Mouse (Mus musculus): Measurements from ENCODE around the gene Cd37. TPM values are rescaled to one million over a fixed set of nuclear protein-coding genes. Genes with fewer than 3 reads are reported as not detected.

Gene Cd37
- polyA plus RNA-seq, 1 experiment from 2014 or later, result 1.1 TPM

- WGBS, result 63% methylated on average over 10 of the region's 10 CpGs
- Histone ChIP-seq H3K27me3 (ENCODE audit: control insufficient read depth, insufficient read depth, low read length) (peaks cover 4% of the 10 kb centered on the region), H3K4me2 (replicated peaks; ENCODE audit: low read depth, low read length) (no peak overlapping the region), H3K27ac (ENCODE audit: low read depth, low read length) (no peak overlapping the region), H3K4me3 (ENCODE audit: low read depth, low read length) (no peak overlapping the region), H3K9me3 (ENCODE audit: control insufficient read depth, low read length) (no peaks in the 10 kb centered on the region), H3K9ac (ENCODE audit: low read depth, low read length) (no peak overlapping the region), H3K36me3 (ENCODE audit: control insufficient read depth, insufficient read depth, low read length) (no peaks in the 10 kb centered on the region), H3K4me1 (replicated peaks; ENCODE audit: control insufficient read depth, insufficient read depth, low read length) (no peaks in the 10 kb centered on the region)
- no peak for DNase-seq (ENCODE audit: low spot score)
- no peak for ATAC-seq (ENCODE audit: low FRiP score)
These were observed 36.3 kb downstream of the Cd37 start for GRCm38 (mm10) chr7:45202654-45203053.

GRCm38 (mm10) chr7:45198961-45199360 is 40.0 kb downstream of the Cd37 start:
- no peak for ATAC-seq (ENCODE audit: low FRiP score)
- no peak overlapping the region for H3K9ac ChIP-seq (ENCODE audit: low read depth, low read length)
- H3K36me3 ChIP-seq (ENCODE audit: control insufficient read depth, insufficient read depth, low read length), result no peaks in the 10 kb centered on the region
- H3K4me2 ChIP-seq (replicated peaks; ENCODE audit: low read depth, low read length), result no peak overlapping the region
- no peak overlapping the region for H3K27ac ChIP-seq (ENCODE audit: low read depth, low read length)
- WGBS, result 89% methylated on average over 11 of the region's 11 CpGs
- H3K27me3 ChIP-seq (ENCODE audit: control insufficient read depth, insufficient read depth, low read length), result peaks cover 4% of the 10 kb centered on the region
- no peak overlapping the region for H3K4me3 ChIP-seq (ENCODE audit: low read depth, low read length)
- H3K4me1 ChIP-seq (replicated peaks; ENCODE audit: control insufficient read depth, insufficient read depth, low read length), result no peaks in the 10 kb centered on the region
- no peak for DNase-seq (ENCODE audit: low spot score)
- H3K9me3 ChIP-seq (ENCODE audit: control insufficient read depth, low read length), result no peaks in the 10 kb centered on the region

- Histone ChIP-seq H3K27me3 (ENCODE audit: control insufficient read depth, insufficient read depth, low read length) (peaks cover 4% of the 10 kb centered on the region), H3K27ac (ENCODE audit: low read depth, low read length) (no peak overlapping the region), H3K9ac (ENCODE audit: low read depth, low read length) (no peak overlapping the region), H3K4me1 (replicated peaks; ENCODE audit: control insufficient read depth, insufficient read depth, low read length) (no peaks in the 10 kb centered on the region), H3K9me3 (ENCODE audit: control insufficient read depth, low read length) (no peaks in the 10 kb centered on the region), H3K4me3 (ENCODE audit: low read depth, low read length) (no peak overlapping the region), H3K4me2 (replicated peaks; ENCODE audit: low read depth, low read length) (no peak overlapping the region), H3K36me3 (ENCODE audit: control insufficient read depth, insufficient read depth, low read length) (no peaks in the 10 kb centered on the region)
- ATAC-seq (ENCODE audit: low FRiP score), result peak; percentile 47
- DNase-seq (ENCODE audit: low spot score), result peak; percentile 77
- WGBS, result 18% methylated on average over 5 of the region's 5 CpGs
These were observed 40.5 kb downstream of the Cd37 start for GRCm38 (mm10) chr7:45198435-45198834.

- 71% methylated on average over 5 of the region's 5 CpGs for WGBS
- ATAC-seq (ENCODE audit: low FRiP score) (no peak), DNase-seq (ENCODE audit: low spot score) (no peak)
- Histone ChIP-seq H3K4me2 (replicated peaks; ENCODE audit: low read depth, low read length) (no peak overlapping the region), H3K36me3 (ENCODE audit: control insufficient read depth, insufficient read depth, low read length) (no peaks in the 10 kb centered on the region), H3K4me1 (replicated peaks; ENCODE audit: control insufficient read depth, insufficient read depth, low read length) (no peaks in the 10 kb centered on the region), H3K27ac (ENCODE audit: low read depth, low read length) (no peak overlapping the region), H3K9ac (ENCODE audit: low read depth, low read length) (no peak overlapping the region), H3K9me3 (ENCODE audit: control insufficient read depth, low read length) (no peaks in the 10 kb centered on the region), H3K4me3 (ENCODE audit: low read depth, low read length) (no peak overlapping the region), H3K27me3 (ENCODE audit: control insufficient read depth, insufficient read depth, low read length) (no peaks in the 10 kb centered on the region)
These were observed 41.9 kb downstream of the Cd37 start for GRCm38 (mm10) chr7:45196994-45197393.

GRCm38 (mm10) chr7:45196176-45196535 is 42.8 kb downstream of the Cd37 start:
- Histone ChIP-seq H3K9me3 (ENCODE audit: control insufficient read depth, low read length) (no peaks in the 10 kb centered on the region), H3K9ac (ENCODE audit: low read depth, low read length) (no peak overlapping the region), H3K27me3 (ENCODE audit: control insufficient read depth, insufficient read depth, low read length) (no peaks in the 10 kb centered on the region), H3K36me3 (ENCODE audit: control insufficient read depth, insufficient read depth, low read length) (no peaks in the 10 kb centered on the region), H3K27ac (ENCODE audit: low read depth, low read length) (no peak overlapping the region), H3K4me1 (replicated peaks; ENCODE audit: control insufficient read depth, insufficient read depth, low read length) (no peaks in the 10 kb centered on the region), H3K4me3 (ENCODE audit: low read depth, low read length) (no peak overlapping the region), H3K4me2 (replicated peaks; ENCODE audit: low read depth, low read length) (no peak overlapping the region)
- ATAC-seq (ENCODE audit: low FRiP score) (no peak), DNase-seq (ENCODE audit: low spot score) (no peak)
- 82% methylated on average over 4 of the region's 4 CpGs for WGBS

GRCm38 (mm10) chr7:45195341-45196175 is 43.4 kb downstream of the Cd37 start:
- no peak overlapping the region for H3K4me3 ChIP-seq (ENCODE audit: low read depth, low read length)
- no peak overlapping the region for H3K9ac ChIP-seq (ENCODE audit: low read depth, low read length)
- no peak overlapping the region for H3K27ac ChIP-seq (ENCODE audit: low read depth, low read length)
- H3K9me3 ChIP-seq (ENCODE audit: control insufficient read depth, low read length), result no peaks in the 10 kb centered on the region
- no peaks in the 10 kb centered on the region for H3K4me1 ChIP-seq (replicated peaks; ENCODE audit: control insufficient read depth, insufficient read depth, low read length)
- H3K36me3 ChIP-seq (ENCODE audit: control insufficient read depth, insufficient read depth, low read length), result no peaks in the 10 kb centered on the region
- ATAC-seq (ENCODE audit: low FRiP score) (no peak), DNase-seq (ENCODE audit: low spot score) (no peak)
- 55% methylated on average over 13 of the region's 13 CpGs for WGBS
- H3K4me2 ChIP-seq (replicated peaks; ENCODE audit: low read depth, low read length), result no peak overlapping the region
- H3K27me3 ChIP-seq (ENCODE audit: control insufficient read depth, insufficient read depth, low read length), result no peaks in the 10 kb centered on the region

- H3K27ac ChIP-seq (ENCODE audit: low read depth, low read length), result no peak overlapping the region
- H3K27me3 ChIP-seq (ENCODE audit: control insufficient read depth, insufficient read depth, low read length), result 0 out of 2 replicates have a peak, but pooled peaks cover 2% of the 10 kb centered on the region
These were observed 44.8 kb downstream of the Cd37 start for GRCm38 (mm10) chr7:45193871-45194785.

GRCm38 (mm10) chr7:45193406-45193805 is 45.5 kb downstream of the Cd37 start:
- 60% methylated on average over 5 of the region's 5 CpGs for WGBS
- ATAC-seq (ENCODE audit: low FRiP score) (no peak), DNase-seq (ENCODE audit: low spot score) (no peak)
- Histone ChIP-seq H3K4me1 (replicated peaks; ENCODE audit: control insufficient read depth, insufficient read depth, low read length) (no peaks in the 10 kb centered on the region), H3K27me3 (ENCODE audit: control insufficient read depth, insufficient read depth, low read length) (peaks cover 5% of the 10 kb centered on the region; the same call in 1 of the 2 replicates), H3K36me3 (ENCODE audit: control insufficient read depth, insufficient read depth, low read length) (no peaks in the 10 kb centered on the region), H3K27ac (ENCODE audit: low read depth, low read length) (no peak overlapping the region), H3K9me3 (ENCODE audit: control insufficient read depth, low read length) (no peaks in the 10 kb centered on the region), H3K4me2 (replicated peaks; ENCODE audit: low read depth, low read length) (no peak overlapping the region), H3K9ac (ENCODE audit: low read depth, low read length) (no peak overlapping the region), H3K4me3 (ENCODE audit: low read depth, low read length) (no peak overlapping the region)

More at GRCm38 (mm10) chr7:45193871-45194785, 44.8 kb downstream of the Cd37 start:
- Histone ChIP-seq H3K9me3 (ENCODE audit: control insufficient read depth, low read length) (no peaks in the 10 kb centered on the region), H3K4me3 (ENCODE audit: low read depth, low read length) (no peak overlapping the region), H3K4me1 (replicated peaks; ENCODE audit: control insufficient read depth, insufficient read depth, low read length) (no peaks in the 10 kb centered on the region), H3K36me3 (ENCODE audit: control insufficient read depth, insufficient read depth, low read length) (no peaks in the 10 kb centered on the region), H3K9ac (ENCODE audit: low read depth, low read length) (no peak overlapping the region), H3K4me2 (replicated peaks; ENCODE audit: low read depth, low read length) (no peak overlapping the region)
- ATAC-seq (ENCODE audit: low FRiP score) (no peak), DNase-seq (ENCODE audit: low spot score) (no peak)
- 75% methylated on average over 17 of the region's 17 CpGs for WGBS

Data from hindbrain, embryonic 11.5 days (tissue).